Mouse (Mus musculus) C2C12 (cell line): ENCODE data around the gene Clrn2. TPM values are rescaled to one million over a fixed set of nuclear protein-coding genes. Genes with fewer than 3 reads are reported as not detected.

Experiments
- H3K27me3 ChIP-seq: one replicate; pipeline ENCODE4 v1.6.1; 2011; ENCODE audit not compliant: control insufficient read depth, insufficient read depth, insufficient read length
- H3K36me3 ChIP-seq: one replicate; pipeline ENCODE4 v1.6.1; 2011; ENCODE audit not compliant: control insufficient read depth, insufficient read depth
- H3K4me3 ChIP-seq: one replicate; pipeline ENCODE4 v1.5.1; 2011; ENCODE audit warnings: mild to moderate bottlenecking, control low read depth; ENCODE audit not compliant: poor library complexity, insufficient read depth, severe bottlenecking
- H3K79me2 ChIP-seq: one replicate; pipeline ENCODE4 v1.6.1; 2011; ENCODE audit not compliant: control insufficient read depth, insufficient read depth
- H3K79me3 ChIP-seq: one replicate; pipeline ENCODE4 v1.6.1; 2011; ENCODE audit warnings: low read depth, control low read depth
- H3ac ChIP-seq: one replicate; pipeline ENCODE3; 2011; ENCODE audit warnings: low read depth; ENCODE audit not compliant: control insufficient read depth, insufficient read length
- CEBPB ChIP-seq: IDR thresholded peaks from one replicate; pipeline ENCODE4 v1.6.1; 2011; ENCODE audit warnings: low read depth, mild to moderate bottlenecking, control low read depth, moderate library complexity
- CTCF ChIP-seq: IDR thresholded peaks from one replicate; pipeline ENCODE4 v1.5.1; 2011; ENCODE audit not compliant: control insufficient read depth, insufficient read depth, insufficient read length
- FOSL1 ChIP-seq: IDR thresholded peaks from one replicate; pipeline ENCODE4 v1.8.0; 2011; ENCODE audit warnings: mild to moderate bottlenecking, low read length; ENCODE audit not compliant: poor library complexity, insufficient read depth, severe bottlenecking
- MAX ChIP-seq: IDR thresholded peaks from one replicate; pipeline ENCODE4 v1.6.1; 2011; ENCODE audit warnings: mild to moderate bottlenecking, control low read depth
- MYOD1 ChIP-seq: IDR thresholded peaks from one replicate; pipeline ENCODE4 v1.6.1; 2011; ENCODE audit warnings: low read depth; ENCODE audit not compliant: control insufficient read depth, insufficient read length
- MYOG ChIP-seq: IDR thresholded peaks from one replicate; pipeline ENCODE4 v1.6.1; 2011; ENCODE audit not compliant: control insufficient read depth, insufficient read length; ENCODE audit errors: extremely low read depth
- USF1 ChIP-seq: IDR thresholded peaks from one replicate; pipeline ENCODE4 v1.6.1; 2011; ENCODE audit warnings: low read depth, mild to moderate bottlenecking, control low read depth, moderate library complexity
- long read RNA-seq, 2 experiments: library from polyadenylated mRNA; unstranded; transcript quantifications; one replicate each; pipeline ENCODE4 v2.0.0; 2019 to 2020
- polyA plus RNA-seq: library from polyadenylated mRNA; unstranded; fragments of >200 nt; fragmentation: generic; extraction: Trizol; gene quantifications from one replicate; pipeline ENCODE4 v1.2.1, GENCODE M21; 2012; ENCODE audit warnings: missing spikeins

Gene Clrn2
- not detected for polyA plus RNA-seq
- long read RNA-seq, experiment 1: 0 reads
- long read RNA-seq, experiment 2: 0 reads

GRCm38 (mm10) chr5:45453451-45453850 is at the start of gene Clrn2:
Clrn2 (plus strand) TSS chr5:45453751.
- Histone ChIP-seq H3ac (no peak within 1 kb of the TSS), H3K4me3 (no peak within 1 kb of the TSS), H3K27me3 (peaks cover 3% of the 10 kb centered on the region), H3K36me3 (no peaks in the 10 kb centered on the region), H3K79me3 (no peaks in the 10 kb centered on the region), H3K79me2 (no peaks in the 10 kb centered on the region)
- TF ChIP-seq MYOD1: no peak
- TF ChIP-seq CEBPB: no peak
- TF ChIP-seq CTCF: no peak
- TF ChIP-seq FOSL1: no peak
- TF ChIP-seq MAX: no peak
- TF ChIP-seq USF1: no peak
- TF ChIP-seq MYOG: no peak

- no peaks in the 10 kb centered on the region for H3K36me3 ChIP-seq
- no peak overlapping the region for H3ac ChIP-seq
- H3K79me2 ChIP-seq: no peaks in the 10 kb centered on the region
- H3K4me3 ChIP-seq: no peak overlapping the region
- TF ChIP-seq MYOD1 (no peak), MAX (no peak), CTCF (no peak), MYOG (no peak), USF1 (no peak), CEBPB (no peak), FOSL1 (no peak)
- no peaks in the 10 kb centered on the region for H3K79me3 ChIP-seq
- no peaks in the 10 kb centered on the region for H3K27me3 ChIP-seq
Measured at GRCm38 (mm10) chr5:45406129-45406528, 47.4 kb upstream of the Clrn2 start.

- no peaks in the 10 kb centered on the region for H3K27me3 ChIP-seq
- no peak overlapping the region for H3K4me3 ChIP-seq
- no peaks in the 10 kb centered on the region for H3K79me2 ChIP-seq
- no peaks in the 10 kb centered on the region for H3K36me3 ChIP-seq
- H3K79me3 ChIP-seq: no peaks in the 10 kb centered on the region
- no peak overlapping the region for H3ac ChIP-seq
- no peak for TF ChIP-seq MYOG
- TF ChIP-seq CTCF: no peak
- TF ChIP-seq MAX: no peak
- no peak for TF ChIP-seq MYOD1
- no peak for TF ChIP-seq CEBPB
- no peak for TF ChIP-seq USF1
- no peak for TF ChIP-seq FOSL1
Measured at GRCm38 (mm10) chr5:45416478-45416877, 37.1 kb upstream of the Clrn2 start.

GRCm38 (mm10) chr5:45417859-45418443 is 35.6 kb upstream of the Clrn2 start:
- H3K4me3 ChIP-seq: no peak overlapping the region
- H3K27me3 ChIP-seq: no peaks in the 10 kb centered on the region
- H3K79me3 ChIP-seq: no peaks in the 10 kb centered on the region
- no peaks in the 10 kb centered on the region for H3K36me3 ChIP-seq
- H3ac ChIP-seq: no peak overlapping the region
- H3K79me2 ChIP-seq: no peaks in the 10 kb centered on the region
- no peak for TF ChIP-seq MAX
- TF ChIP-seq USF1: no peak
- TF ChIP-seq MYOG: no peak
- TF ChIP-seq CEBPB: no peak
- TF ChIP-seq CTCF: no peak
- TF ChIP-seq FOSL1: no peak
- TF ChIP-seq MYOD1: no peak

GRCm38 (mm10) chr5:45419841-45420638 is 33.5 kb upstream of the Clrn2 start:
- H3K27me3 ChIP-seq: no peaks in the 10 kb centered on the region
- no peaks in the 10 kb centered on the region for H3K79me2 ChIP-seq
- TF ChIP-seq MYOD1 (no peak), MYOG (no peak), USF1 (no peak), FOSL1 (no peak), CTCF (peak; percentile 23), MAX (no peak), CEBPB (no peak)
- no peaks in the 10 kb centered on the region for H3K79me3 ChIP-seq
- no peaks in the 10 kb centered on the region for H3K36me3 ChIP-seq
- H3ac ChIP-seq: no peak overlapping the region
- H3K4me3 ChIP-seq: no peak overlapping the region
